Mouse (Mus musculus) megakaryocyte progenitor cell, adult 5-6 weeks (primary cell): ENCODE data around the gene Cdhr2. TPM values are rescaled to one million over a fixed set of nuclear protein-coding genes. Genes with fewer than 3 reads are reported as not detected.

ENCODE experiments used
- ATAC-seq: replicated peaks from 2 replicates; pipeline ENCODE4 v1.8.0; 2016; ENCODE audit warnings: mild to moderate bottlenecking, moderate TSS enrichment, inconsistent platforms; ENCODE audit not compliant: poor library complexity
- total RNA-seq, 2 experiments: library from RNA; stranded (forward) in 1 of 2; stranded (reverse) in 1 of 2; fragments of 157-497, 149-512 nt in 1 of 2; fragments of 200-1000 nt in 1 of 2; gene quantifications; 2 replicates each; pipeline versions ENCODE4 v1.2.3 to v1.2.4; 2015 to 2017

Gene Cdhr2
- total RNA-seq, 2 experiments from 2014 or later, result not detected

DNA sequence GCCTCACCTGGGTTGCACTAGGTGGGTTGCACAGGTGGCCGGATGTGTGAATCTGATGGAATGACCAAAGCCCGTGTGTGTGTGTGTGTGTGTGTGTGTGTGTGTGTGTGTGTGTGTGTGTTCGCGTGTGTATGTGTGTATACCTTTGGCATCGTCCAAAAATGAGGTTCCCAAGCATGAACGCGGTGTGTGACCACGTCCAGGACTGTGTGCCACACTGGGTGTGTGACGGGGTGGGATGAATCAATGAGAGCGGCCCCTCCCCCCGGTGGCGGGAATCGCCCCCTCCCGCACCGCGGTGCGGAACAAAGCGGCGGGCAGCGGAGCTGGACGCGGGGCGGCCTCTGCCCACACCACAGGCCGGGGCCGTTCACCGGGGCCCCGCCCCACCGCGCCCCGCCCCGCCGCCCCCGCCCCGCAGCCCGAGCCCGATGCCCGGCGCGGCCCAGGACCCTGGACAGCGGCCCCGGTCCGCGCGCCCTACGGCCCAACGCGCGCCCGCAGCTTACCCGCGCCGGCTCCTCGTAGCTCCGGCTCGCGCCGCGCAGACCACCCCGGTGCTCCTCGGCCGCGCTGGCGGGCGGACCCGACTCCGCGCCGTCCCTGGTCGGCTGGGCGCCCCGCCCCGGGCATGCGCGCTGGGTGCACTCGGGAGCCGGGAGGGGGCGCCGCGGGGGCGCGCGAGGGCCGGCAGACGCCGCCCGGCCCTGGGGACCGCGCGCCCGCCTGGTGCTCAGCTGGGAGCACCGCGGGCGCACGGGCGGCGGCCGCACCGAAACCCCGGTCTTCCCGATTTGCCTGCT lies 48.0 kb downstream of the Cdhr2 start:
- peak; percentile 55; the same call in 1 of the 2 replicates for ATAC-seq

DNA sequence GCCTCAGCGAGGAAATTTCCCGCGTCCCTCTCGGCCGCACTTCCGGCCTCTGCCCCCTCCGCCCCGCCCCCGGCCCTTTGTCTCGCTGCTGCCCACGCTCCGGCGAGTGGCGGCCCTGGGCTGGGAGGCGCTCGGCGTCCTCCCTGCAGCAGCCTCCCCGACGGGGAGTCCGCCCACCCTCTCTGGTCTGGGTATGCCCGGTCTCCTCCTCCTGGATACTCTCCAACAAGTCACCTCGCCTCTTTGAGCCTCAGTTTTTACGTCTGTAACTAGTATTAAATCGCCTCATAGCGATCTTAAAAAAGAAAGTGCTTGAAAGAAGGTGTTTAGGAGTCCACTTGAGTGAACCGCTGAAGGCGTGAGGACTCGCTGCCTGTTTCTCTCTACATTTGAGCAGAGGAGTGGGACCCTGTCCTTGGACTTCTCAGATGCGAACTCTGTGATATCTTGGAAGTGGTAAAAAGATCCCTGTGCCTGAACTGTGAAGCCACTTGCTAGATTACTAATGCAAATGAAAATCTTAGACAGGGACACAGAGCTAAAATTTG lies 48.7 kb downstream of the Cdhr2 start, which contains the start of gene Gprin1:
Gprin1 (minus strand) TSS at position 11 of the 548 bp plus-strand sequence.
- no peak for ATAC-seq

- ATAC-seq, result 0 out of 2 replicates have a peak, but pooled peaks have one; percentile 48
Measured at GRCm38 (mm10) chr13:54750699-54751098, 49.4 kb downstream of the Cdhr2 start.

- ATAC-seq, result no peak
Measured at GRCm38 (mm10) chr13:54752656-54753055, 51.4 kb downstream of the Cdhr2 start.

GRCm38 (mm10) chr13:54753733-54754132 lies 52.5 kb downstream of the Cdhr2 start:
- ATAC-seq, result no peak

DNA sequence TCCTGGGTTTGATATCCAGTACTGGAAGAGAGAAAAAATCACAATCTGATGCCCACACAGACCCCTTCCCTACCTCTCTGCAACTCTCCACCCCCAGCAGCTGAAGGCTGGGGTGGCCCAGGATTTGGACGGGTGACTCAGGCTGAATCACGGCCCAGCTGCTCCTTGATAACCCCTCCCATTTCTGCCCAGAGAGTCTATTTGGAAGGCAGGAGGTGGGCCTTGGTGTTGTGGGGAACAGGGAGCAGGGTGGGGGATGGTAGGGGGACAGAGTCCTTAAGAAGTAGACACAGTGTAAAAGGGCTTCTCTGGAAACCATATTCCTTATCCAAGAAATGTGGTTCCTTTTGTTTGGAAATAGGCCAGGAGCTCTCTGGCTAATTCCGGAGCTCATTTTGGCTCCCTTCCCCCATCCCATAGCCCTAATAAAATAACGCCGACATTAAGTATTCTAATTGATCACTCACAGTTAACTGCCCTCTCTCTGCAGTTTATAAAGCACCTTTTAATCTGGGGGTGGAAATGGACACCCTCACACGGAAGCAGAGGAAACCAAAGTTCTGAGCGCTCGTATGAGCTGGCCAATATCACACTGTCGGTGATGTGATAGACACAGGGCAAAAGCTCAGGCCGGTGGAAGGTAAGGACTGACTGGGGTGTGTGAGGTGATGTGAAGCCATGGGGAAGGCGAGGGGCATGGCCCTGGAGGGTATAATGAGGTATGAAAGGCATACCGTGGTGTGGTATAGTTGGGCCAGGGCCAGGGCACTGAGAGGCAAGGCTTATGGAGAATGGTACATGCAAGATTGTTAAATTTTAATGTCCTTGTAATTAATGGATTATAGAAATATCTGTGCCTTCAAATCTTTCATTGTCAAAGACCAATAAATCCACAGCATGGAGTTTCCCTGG lies 53.2 kb downstream of the Cdhr2 start:
- no peak for ATAC-seq

DNA sequence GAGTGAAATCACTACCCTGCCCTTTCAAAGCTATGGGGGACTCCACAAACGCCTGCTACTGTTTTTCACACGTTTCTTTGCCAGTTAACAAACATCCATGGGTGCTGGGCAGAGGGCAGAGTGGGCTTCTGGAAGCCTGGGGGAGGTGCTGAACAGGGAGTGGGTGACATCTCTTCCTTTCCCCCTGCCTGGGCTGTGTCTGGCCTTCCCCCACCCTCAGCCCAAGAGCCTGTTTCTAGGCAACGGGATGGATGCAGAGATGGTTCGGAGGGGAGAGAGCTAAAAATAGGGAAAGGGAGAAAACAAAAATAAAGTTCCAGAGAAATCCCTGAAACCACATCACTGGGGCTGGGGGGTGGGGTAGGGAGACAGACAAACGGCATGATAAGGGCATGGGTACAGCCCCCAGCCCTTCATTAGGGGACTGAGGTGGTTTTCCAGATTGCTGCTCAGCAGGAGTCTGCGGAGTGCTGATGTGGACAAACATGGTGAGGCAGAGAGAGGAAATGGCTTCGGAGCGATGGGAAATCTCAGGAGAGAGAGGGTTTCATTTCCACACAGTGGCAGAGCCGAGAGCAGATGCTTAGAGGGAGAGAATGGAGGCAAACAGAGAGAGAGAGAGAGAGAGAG lies 54.1 kb downstream of the Cdhr2 start:
- ATAC-seq, result no peak

DNA sequence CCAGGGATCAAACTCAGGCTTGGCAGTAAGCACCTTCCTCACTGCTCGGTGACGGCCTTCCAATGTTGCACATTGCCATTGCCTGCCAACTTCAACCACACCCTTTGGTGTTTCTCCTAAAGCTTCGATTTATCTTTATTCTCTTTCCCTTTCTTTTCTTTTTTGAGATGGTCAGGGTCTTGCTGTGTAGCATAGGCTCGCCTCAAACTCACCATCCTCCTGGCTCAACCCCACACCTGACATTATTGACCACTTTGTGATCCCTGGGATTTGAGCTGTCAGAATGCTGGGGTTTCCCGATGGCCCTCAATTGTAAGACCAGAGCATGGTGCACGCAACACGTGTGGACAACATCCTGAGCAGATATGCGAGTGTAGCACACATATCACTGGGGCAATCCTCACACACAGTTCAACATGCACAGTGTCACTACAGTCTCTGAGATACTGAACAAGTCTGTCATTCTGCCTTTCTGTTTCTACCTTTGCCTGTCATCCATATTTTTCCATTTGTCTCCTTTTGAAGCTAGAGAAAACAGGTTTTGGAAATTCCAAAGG lies 55.0 kb downstream of the Cdhr2 start:
- no peak for ATAC-seq

GRCm38 (mm10) chr13:54757093-54757830 lies 56.0 kb downstream of the Cdhr2 start:
- no peak for ATAC-seq

DNA sequence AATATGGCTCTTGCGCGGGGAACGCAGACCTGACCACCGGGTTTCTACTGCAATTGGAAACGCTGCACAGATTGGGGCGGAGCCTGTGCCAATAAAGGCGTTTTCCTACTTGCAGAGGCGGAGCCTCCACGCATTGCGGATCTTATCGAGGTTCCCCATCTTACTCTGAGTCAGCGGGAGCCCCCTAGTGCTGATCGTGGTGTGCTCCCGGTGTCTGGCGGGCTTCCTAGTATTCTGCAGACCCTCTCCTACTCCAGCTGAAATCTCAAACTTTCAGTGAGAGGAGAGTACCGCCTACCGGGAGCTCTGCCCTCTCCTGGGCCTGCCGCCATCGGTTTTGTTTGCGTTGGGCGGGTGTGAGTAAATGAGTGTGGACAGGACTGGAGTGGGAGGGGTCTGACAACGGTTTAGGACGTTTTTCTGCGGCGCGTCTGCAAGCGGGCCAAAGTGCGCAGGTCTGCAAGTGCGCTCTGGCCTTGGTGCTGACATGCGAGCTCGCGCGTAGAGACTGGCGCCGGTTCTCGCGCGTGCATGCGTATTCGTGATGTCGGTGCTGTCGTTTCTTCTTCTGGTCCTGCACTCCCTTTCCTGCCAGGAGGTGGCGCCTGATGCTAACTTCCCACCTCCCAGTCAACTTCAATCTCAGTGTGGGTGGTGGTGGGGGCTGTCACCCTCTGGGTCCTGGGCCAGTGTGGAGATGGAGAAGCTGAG lies 56.9 kb downstream of the Cdhr2 start:
- ATAC-seq, result peak; percentile 99

- ATAC-seq, result no peak
Measured at GRCm38 (mm10) chr13:54758756-54759470, 57.7 kb downstream of the Cdhr2 start.

DNA sequence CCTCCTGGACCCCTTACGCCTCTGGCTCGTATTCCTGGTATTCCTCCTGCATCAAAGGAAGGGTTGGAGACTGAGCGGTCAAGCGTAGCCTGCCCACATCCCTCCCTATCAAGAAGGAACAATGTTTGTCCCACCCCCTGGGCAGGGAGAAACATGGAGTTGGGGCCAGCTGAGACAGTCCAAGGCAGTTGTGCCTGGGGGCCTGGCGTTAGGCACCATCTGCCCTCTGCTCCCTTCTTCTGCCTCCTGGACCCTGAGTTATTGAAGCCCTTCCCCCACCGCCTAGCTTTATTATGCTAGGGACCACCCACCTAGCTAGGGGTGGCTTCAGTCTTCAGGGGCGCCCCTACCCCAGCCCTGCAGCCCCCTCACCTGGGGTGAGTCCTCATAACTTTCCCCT lies 58.2 kb downstream of the Cdhr2 start:
- ATAC-seq, result no peak

GRCm38 (mm10) chr13:54760164-54760795 lies 59.0 kb downstream of the Cdhr2 start:
- ATAC-seq, result no peak

DNA sequence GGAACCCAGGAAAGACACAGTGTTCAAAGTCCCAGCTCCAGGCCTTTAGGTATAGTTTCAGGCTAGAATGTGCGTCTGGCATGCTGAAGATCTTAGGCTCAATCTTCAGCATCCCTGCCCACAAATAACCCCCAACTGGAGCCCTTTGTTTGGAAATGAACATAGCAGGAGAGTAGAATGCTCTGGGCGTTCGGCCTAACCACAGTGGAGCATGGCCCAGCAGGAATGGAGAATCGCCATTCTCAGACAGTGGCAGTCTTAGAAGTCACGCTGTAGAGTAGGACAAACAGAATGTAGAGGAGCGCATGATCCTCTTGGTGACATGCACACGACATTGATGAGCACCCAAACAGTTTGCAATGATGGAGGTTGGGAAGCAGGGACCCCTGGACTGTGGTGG lies 59.6 kb downstream of the Cdhr2 start:
- no peak for ATAC-seq

GRCm38 (mm10) chr13:54765281-54766191 lies 64.3 kb downstream of the Cdhr2 start:
- no peak for ATAC-seq

- peak; percentile 92 for ATAC-seq
Measured at GRCm38 (mm10) chr13:54766192-54766768, 65.0 kb downstream of the Cdhr2 start, which contains the start of gene Sncb. Gene Sncb (minus strand): TSS chr13:54766595.

DNA sequence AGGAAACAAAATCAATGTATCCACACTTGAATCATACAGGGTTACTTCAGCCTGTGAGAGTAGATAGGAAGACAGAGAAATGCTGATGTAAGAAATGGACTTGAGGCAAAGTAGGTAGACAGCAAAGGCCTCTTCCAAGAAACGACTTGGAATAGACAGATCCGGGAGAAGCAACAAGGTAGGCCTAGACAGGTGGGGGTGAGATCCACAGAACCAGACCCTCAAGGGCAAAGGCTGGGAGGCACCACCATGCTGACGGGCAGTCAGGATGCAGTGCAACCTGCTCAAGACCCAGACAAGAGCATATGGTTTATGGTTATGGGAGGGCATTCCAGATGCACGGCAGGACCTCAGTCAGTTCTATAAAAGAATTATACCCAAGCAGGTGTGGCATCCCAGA lies 65.8 kb downstream of the Cdhr2 start:
- ATAC-seq, result no peak
